Mouse (Mus musculus) MEL (cell line): Measurements from ENCODE around the gene Lonrf2. TPM values are rescaled to one million over a fixed set of nuclear protein-coding genes. Genes with fewer than 3 reads are reported as not detected.

Source experiments
- DNase-seq: peaks from one replicate; pipeline ENCODE4 v3.0.0; 2011; ENCODE audit warnings: low read depth, low spot score
- H3K27ac ChIP-seq: 2 replicates; pipeline ENCODE4 v1.5.1; 2012; ENCODE audit warnings: low read depth, mild to moderate bottlenecking, control low read depth, low read length, moderate library complexity; ENCODE audit not compliant: control insufficient read depth
- H3K27me3 ChIP-seq, 2 experiments: fragments of 150-350 bp in 1 of 2; sonication (generic) in 1 of 2; 2 replicates each; pipeline ENCODE4 v1.6.1; 2012; ENCODE audit warnings: low read length in 2 of 2, mild to moderate bottlenecking in 2 of 2, improper control_type of control experiment in 1 of 2, moderate library complexity in 1 of 2; ENCODE audit not compliant: insufficient read depth in 2 of 2, control insufficient read depth in 1 of 2
- H3K36me3 ChIP-seq, 2 experiments: 2 replicates each; pipeline ENCODE4 v1.6.1; 2012 to 2014; ENCODE audit warnings: low read length in 2 of 2, improper control_type of control experiment in 1 of 2, inconsistent platforms in 1 of 2, mild to moderate bottlenecking in 1 of 2; ENCODE audit not compliant: insufficient read depth in 2 of 2, control insufficient read depth in 1 of 2
- H3K4me1 ChIP-seq, 2 experiments: fragments of 150-350 bp in 1 of 2; sonication (generic) in 1 of 2; 2 replicates each; pipeline ENCODE4 v1.6.1; 2012; ENCODE audit warnings: low read length in 2 of 2, improper control_type of control experiment in 1 of 2, mild to moderate bottlenecking in 1 of 2; ENCODE audit not compliant: insufficient read depth in 2 of 2, control insufficient read depth in 1 of 2
- H3K4me3 ChIP-seq, 2 experiments: fragments of 150-350 bp in 1 of 2; sonication (generic) in 1 of 2; 2 replicates each; pipeline ENCODE4 v1.5.1; 2012; ENCODE audit warnings: low read depth in 2 of 2, low read length in 2 of 2, mild to moderate bottlenecking in 2 of 2, moderate library complexity in 2 of 2, control low read depth in 1 of 2, improper control_type of control experiment in 1 of 2; ENCODE audit not compliant: control insufficient read depth in 1 of 2, insufficient read depth in 1 of 2
- H3K79me2 ChIP-seq: 2 replicates; pipeline ENCODE4 v1.6.1; 2012; ENCODE audit warnings: mild to moderate bottlenecking, low read length, moderate library complexity; ENCODE audit not compliant: control insufficient read depth, poor library complexity, insufficient read depth
- H3K9ac ChIP-seq: 2 replicates; pipeline ENCODE4 v1.6.1; 2012; ENCODE audit warnings: low read depth, mild to moderate bottlenecking, control low read depth, low read length, moderate library complexity; ENCODE audit not compliant: control insufficient read depth, poor library complexity, severe bottlenecking
- H3K9me3 ChIP-seq: fragments of 150-350 bp; sonication (generic); replicated peaks from 2 replicates; pipeline ENCODE4 v1.6.1; 2012; ENCODE audit warnings: mild to moderate bottlenecking, low read length, improper control_type of control experiment, moderate library complexity; ENCODE audit not compliant: insufficient read depth
- BHLHE40 ChIP-seq: IDR thresholded peaks from 2 replicates; pipeline ENCODE4 v1.6.1; 2012; ENCODE audit warnings: low read depth, mild to moderate bottlenecking, inconsistent platforms, low read length, improper control_type of control experiment, borderline replicate concordance
- CHD1 ChIP-seq: IDR thresholded peaks from 2 replicates; pipeline ENCODE4 v1.6.1; 2012; ENCODE audit warnings: low read depth, mild to moderate bottlenecking, inconsistent platforms, low read length, improper control_type of control experiment
- CHD2 ChIP-seq: IDR thresholded peaks from 2 replicates; pipeline ENCODE4 v1.6.1; 2011; ENCODE audit warnings: low read length, improper control_type of control experiment
- CTCF ChIP-seq, 3 experiments: IDR thresholded peaks in 2 of 3; conservative IDR thresholded peaks in 1 of 3; 2 replicates each; pipeline ENCODE4 v1.5.1; 2011 to 2012; ENCODE audit warnings: low read length in 3 of 3, low read depth in 2 of 3, mild to moderate bottlenecking in 2 of 3, improper control_type of control experiment in 1 of 3, inconsistent platforms in 1 of 3, mixed read lengths in 1 of 3, moderate library complexity in 1 of 3; ENCODE audit not compliant: control insufficient read depth in 1 of 3, insufficient read depth in 1 of 3, poor library complexity in 1 of 3, severe bottlenecking in 1 of 3
- EP300 ChIP-seq, 2 experiments: IDR thresholded peaks; 2 replicates each; pipeline ENCODE4 v1.6.1; 2011; ENCODE audit warnings: improper control_type of control experiment in 2 of 2, low read length in 2 of 2, low read depth in 1 of 2, mild to moderate bottlenecking in 1 of 2
- ETS1 ChIP-seq: IDR thresholded peaks from 2 replicates; pipeline ENCODE4 v1.6.1; 2012; ENCODE audit warnings: low read depth, mild to moderate bottlenecking, inconsistent platforms, low read length, improper control_type of control experiment, moderate library complexity
- GABPA ChIP-seq: IDR thresholded peaks from 2 replicates; pipeline ENCODE4 v1.6.1; 2012; ENCODE audit warnings: low read depth, mild to moderate bottlenecking, inconsistent platforms, low read length, improper control_type of control experiment, moderate library complexity
- GATA1 ChIP-seq: IDR thresholded peaks from 2 replicates; pipeline ENCODE4 v1.6.1; 2011; ENCODE audit warnings: low read depth, low read length, improper control_type of control experiment
- HCFC1 ChIP-seq: IDR thresholded peaks from 2 replicates; pipeline ENCODE4 v1.6.1; 2012; ENCODE audit warnings: low read depth, mild to moderate bottlenecking, inconsistent platforms, low read length, improper control_type of control experiment, moderate library complexity
- JUND ChIP-seq: IDR thresholded peaks from 2 replicates; pipeline ENCODE4 v1.6.1; 2011; ENCODE audit warnings: low read depth, mild to moderate bottlenecking, improper control_type of control experiment, low read length
- MAFK ChIP-seq: IDR thresholded peaks from 2 replicates; pipeline ENCODE4 v1.6.1; 2011; ENCODE audit warnings: low read depth, mild to moderate bottlenecking, low read length, improper control_type of control experiment, borderline replicate concordance
- MAX ChIP-seq: IDR thresholded peaks from 2 replicates; pipeline ENCODE4 v1.6.1; 2011; ENCODE audit warnings: low read length, improper control_type of control experiment
- MAZ ChIP-seq: IDR thresholded peaks from 2 replicates; pipeline ENCODE4 v1.6.1; 2012; ENCODE audit warnings: low read depth, mild to moderate bottlenecking, inconsistent platforms, low read length, improper control_type of control experiment
- MEF2A ChIP-seq: IDR thresholded peaks from 2 replicates; pipeline ENCODE4 v1.6.1; 2014; ENCODE audit warnings: low read depth, mild to moderate bottlenecking, inconsistent platforms, low read length, improper control_type of control experiment; ENCODE audit not compliant: poor library complexity, insufficient replicate concordance, severe bottlenecking; ENCODE audit errors: extremely low read depth
- MYC ChIP-seq: IDR thresholded peaks from 2 replicates; pipeline ENCODE4 v1.6.1; 2011; ENCODE audit warnings: low read depth, mild to moderate bottlenecking, low read length, improper control_type of control experiment, moderate library complexity
- NELFE ChIP-seq: IDR thresholded peaks from 2 replicates; pipeline ENCODE4 v1.6.1; 2011; ENCODE audit warnings: low read depth, low read length, improper control_type of control experiment
- NRF1 ChIP-seq: IDR thresholded peaks from 2 replicates; pipeline ENCODE4 v1.6.1; 2014; ENCODE audit warnings: low read depth, mild to moderate bottlenecking, inconsistent platforms, low read length, improper control_type of control experiment, moderate library complexity; ENCODE audit not compliant: poor library complexity, insufficient read depth, severe bottlenecking
- POLR2A ChIP-seq, 2 experiments: IDR thresholded peaks; 2 replicates each; pipeline ENCODE4 v1.6.1; 2011 to 2012; ENCODE audit warnings: low read length in 2 of 2, mild to moderate bottlenecking in 2 of 2, control low read depth in 1 of 2, improper control_type of control experiment in 1 of 2, low read depth in 1 of 2, moderate library complexity in 1 of 2; ENCODE audit not compliant: control insufficient read depth in 1 of 2, insufficient read depth in 1 of 2, poor library complexity in 1 of 2
- POLR2AphosphoS2 ChIP-seq: IDR thresholded peaks from 2 replicates; pipeline ENCODE4 v1.6.1; 2011; ENCODE audit warnings: low read length, improper control_type of control experiment
- POLR2AphosphoS5 ChIP-seq: IDR thresholded peaks from 2 replicates; pipeline ENCODE4 v1.6.1; 2012; ENCODE audit warnings: low read depth, borderline replicate concordance, mild to moderate bottlenecking, inconsistent platforms, low read length, moderate library complexity, mixed read lengths
- RAD21 ChIP-seq: IDR thresholded peaks from 2 replicates; pipeline ENCODE4 v1.6.1; 2011; ENCODE audit warnings: mild to moderate bottlenecking, low read depth, low read length, improper control_type of control experiment
- RCOR1 ChIP-seq: IDR thresholded peaks from 2 replicates; pipeline ENCODE4 v1.6.1; 2012; ENCODE audit warnings: low read depth, mild to moderate bottlenecking, inconsistent platforms, low read length, improper control_type of control experiment
- SIN3A ChIP-seq: IDR thresholded peaks from 2 replicates; pipeline ENCODE4 v1.6.1; 2012; ENCODE audit warnings: low read length, improper control_type of control experiment, inconsistent platforms
- SMC3 ChIP-seq: IDR thresholded peaks from 2 replicates; pipeline ENCODE4 v1.6.1; 2011; ENCODE audit warnings: low read depth, low read length, improper control_type of control experiment
- TBP ChIP-seq: IDR thresholded peaks from 2 replicates; pipeline ENCODE4 v1.8.0; 2011; ENCODE audit warnings: low read depth, low read length, improper control_type of control experiment
- USF1 ChIP-seq: IDR thresholded peaks from 2 replicates; pipeline ENCODE4 v1.6.1; 2014; ENCODE audit warnings: low read depth, mild to moderate bottlenecking, inconsistent platforms, low read length, improper control_type of control experiment, moderate library complexity
- ZC3H11A ChIP-seq: IDR thresholded peaks from 2 replicates; pipeline ENCODE4 v1.6.1; 2012; ENCODE audit warnings: low read depth, mild to moderate bottlenecking, inconsistent platforms, low read length, improper control_type of control experiment
- ZKSCAN1 ChIP-seq: IDR thresholded peaks from 2 replicates; pipeline ENCODE4 v1.6.1; 2012; ENCODE audit warnings: low read depth, mild to moderate bottlenecking, inconsistent platforms, low read length, improper control_type of control experiment, moderate library complexity
- ZNF384 ChIP-seq: IDR thresholded peaks from 2 replicates; pipeline ENCODE4 v1.6.1; 2012; ENCODE audit warnings: low read depth, mild to moderate bottlenecking, inconsistent platforms, low read length, improper control_type of control experiment
- polyA plus RNA-seq, 2 experiments: library from polyadenylated mRNA; stranded (reverse) in 1 of 2; unstranded in 1 of 2; fragments of >175 nt in 1 of 2; fragments of >200 nt in 1 of 2; gene quantifications; 2 replicates each; pipeline versions ENCODE4 v1.2.1 to v1.2.4; 2012; ENCODE audit warnings: low replicate concordance in 2 of 2, low read depth in 1 of 2; ENCODE audit not compliant: insufficient read length in 2 of 2, insufficient read depth in 1 of 2, missing spikeins in 1 of 2
- total RNA-seq: library from RNA; depleted of rRNA; stranded (reverse); fragments of 300-350 nt; gene quantifications from 2 replicates; pipeline ENCODE4 v1.2.3, GENCODE M21; 2012

The Lonrf2 gene
- total and polyA plus RNA-seq, 3 experiments, result not detected

GRCm38 (mm10) chr1:38766661-38767572, 69.6 kb downstream of the Lonrf2 start (continued):
- TF ChIP-seq TBP, result no peak
- TF ChIP-seq GATA1, result peak; percentile 95
- no peak for TF ChIP-seq ZC3H11A
- TF ChIP-seq CHD1, result no peak
- TF ChIP-seq BHLHE40, result peak; percentile 65
- no peak; the same call in none of the 2 replicates for TF ChIP-seq RAD21
- peak; percentile 57 for TF ChIP-seq SIN3A
- no peak; a peak in 1 of 6 replicates for TF ChIP-seq CTCF (IDR thresholded peaks at IDR 0.05 in 2 of 3, conservative IDR thresholded peaks at IDR 0.05 in 1 of 3; ENCODE audit: control insufficient read depth in 1 of 3, insufficient read depth in 1 of 3, low read depth in 2 of 3, low read length in 3 of 3, poor library complexity in 1 of 3, severe bottlenecking in 1 of 3)
- no peak for TF ChIP-seq JUND
- TF ChIP-seq RCOR1, result peak; percentile 89
- peak; percentile 48 for TF ChIP-seq USF1
- peak; percentile 88 for TF ChIP-seq MAZ
- TF ChIP-seq SMC3, result peak; percentile 42
- no peak for TF ChIP-seq POLR2AphosphoS2
- TF ChIP-seq ZKSCAN1, result no peak
- peak; percentile 87 for TF ChIP-seq NRF1
- TF ChIP-seq POLR2A (IDR thresholded peaks at IDR 0.05; ENCODE audit: control insufficient read depth in 1 of 2, insufficient read depth in 1 of 2, low read depth in 1 of 2, low read length in 2 of 2, poor library complexity in 1 of 2), result no peak
- no peak for TF ChIP-seq CHD2
- TF ChIP-seq EP300 (IDR thresholded peaks at IDR 0.05; ENCODE audit: low read depth in 1 of 2, low read length in 2 of 2), result peak; percentile 91 to 94
- TF ChIP-seq ETS1, result peak; percentile 80
- TF ChIP-seq HCFC1, result no peak
- TF ChIP-seq MAFK, result 0 out of 2 replicates have a peak, but pooled peaks have one; percentile 26
- no peak for TF ChIP-seq POLR2AphosphoS5

GRCm38 (mm10) chr1:38766254-38766653, 70.3 kb downstream of the Lonrf2 start:
- Histone ChIP-seq H3K4me3 (no peak overlapping the region), H3K79me2 (no peaks in the 10 kb centered on the region), H3K9me3 (no peaks in the 10 kb centered on the region), H3K27ac (no peak overlapping the region), H3K9ac (no peak overlapping the region), H3K4me1 (peaks cover 0 to 9% of the 10 kb centered on the region in 2 experiments; a peak in 2 of 4 replicates), H3K27me3 (no peaks in the 10 kb centered on the region), H3K36me3 (peaks cover 0 to 5% of the 10 kb centered on the region in 2 experiments; a peak in 1 of 4 replicates)
- no peak for TF ChIP-seq MAX
- TF ChIP-seq NELFE, result no peak
- TF ChIP-seq MEF2A, result no peak
- TF ChIP-seq TBP, result no peak
- TF ChIP-seq ZNF384, result no peak
- TF ChIP-seq RCOR1, result no peak
- no peak for TF ChIP-seq GABPA
- no peak for TF ChIP-seq MYC
- TF ChIP-seq USF1, result no peak
- no peak for TF ChIP-seq RAD21
- TF ChIP-seq ZC3H11A, result no peak
- no peak for TF ChIP-seq CHD2
- TF ChIP-seq NRF1, result no peak
- DNase-seq, result no peak
